Mouse (Mus musculus) thymus, adult 2 months (tissue): ENCODE results near the gene Dusp8.

Source experiments
- CTCF ChIP-seq: fragments of 200-500 bp; IDR thresholded peaks from 2 replicates; pipeline ENCODE4 v1.5.1; 2012; ENCODE audit warnings: mild to moderate bottlenecking, control low read depth, low read length, moderate library complexity, borderline replicate concordance; ENCODE audit not compliant: control insufficient read depth, poor library complexity, insufficient read depth; ENCODE audit errors: extremely low read depth
- POLR2A ChIP-seq: fragments of 200-500 bp; IDR thresholded peaks from 2 replicates; pipeline ENCODE4 v1.6.1; 2012; ENCODE audit warnings: mild to moderate bottlenecking, low read length, control low read depth, moderate library complexity; ENCODE audit not compliant: control insufficient read depth, poor library complexity, insufficient read depth; ENCODE audit errors: extremely low read depth

DNA sequence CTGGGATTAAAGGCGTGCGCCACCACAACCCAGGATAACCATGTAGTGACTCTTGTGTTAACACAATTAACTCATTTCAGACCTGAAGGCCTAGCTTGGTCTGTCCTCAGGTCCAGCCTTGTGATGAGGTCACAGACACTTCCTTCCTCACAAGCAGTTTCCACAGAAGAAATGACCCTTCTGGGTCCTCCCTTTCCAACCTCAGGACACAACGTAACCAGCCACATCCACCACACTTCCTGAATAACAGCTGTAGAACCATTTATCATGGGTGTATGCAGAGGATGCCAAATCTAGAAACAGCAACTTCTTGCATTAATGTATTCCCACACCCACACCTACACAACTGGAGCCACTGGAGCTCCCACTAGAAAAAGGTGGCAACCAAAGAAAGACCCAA, 54.9 kb downstream of the Dusp8 start:
- no peak for TF ChIP-seq POLR2A
- no peak for TF ChIP-seq CTCF
